Mouse (Mus musculus) forebrain, embryonic 14.5 days (tissue): ENCODE results near the gene Snx9. TPM values are rescaled to one million over a fixed set of nuclear protein-coding genes. Genes with fewer than 3 reads are reported as not detected.

Source experiments
- ATAC-seq: fragments of 200-750 bp; cut with Nextera tagmentation; 2 replicates; pipeline ENCODE4 v1.8.0; 2017; ENCODE audit warnings: mild to moderate bottlenecking, moderate library complexity
- DNase-seq: peaks from one replicate; pipeline ENCODE4 v3.0.0-alpha.2; 2015; ENCODE audit warnings: low spot score
- H3K27ac ChIP-seq: fragments of 300-500 bp; sonication (generic); 2 replicates; pipeline ENCODE4 v1.5.1; 2014; ENCODE audit warnings: low read depth, mild to moderate bottlenecking, control low read depth, low read length, moderate library complexity
- H3K27me3 ChIP-seq: fragments of 300-500 bp; sonication (generic); replicated peaks from 2 replicates; pipeline ENCODE4 v1.6.1; 2014; ENCODE audit warnings: low read length, control low read depth, mixed read lengths; ENCODE audit not compliant: control insufficient read depth, insufficient read depth
- H3K36me3 ChIP-seq: fragments of 300-500 bp; sonication (generic); 2 replicates; pipeline ENCODE4 v1.6.1; 2014; ENCODE audit warnings: low read length, control low read depth; ENCODE audit not compliant: control insufficient read depth, insufficient read depth
- H3K4me1 ChIP-seq: fragments of 300-500 bp; sonication (generic); 2 replicates; pipeline ENCODE4 v1.6.1; 2014; ENCODE audit warnings: antibody characterized with exemption, low read length, control low read depth; ENCODE audit not compliant: control insufficient read depth, insufficient read depth
- H3K4me2 ChIP-seq: fragments of 300-500 bp; sonication (generic); 2 replicates; pipeline ENCODE4 v1.6.1; 2014; ENCODE audit warnings: mild to moderate bottlenecking, control low read depth, low read length
- H3K4me3 ChIP-seq: fragments of 300-500 bp; sonication (generic); 2 replicates; pipeline ENCODE4 v1.5.1; 2014; ENCODE audit warnings: low read depth, low read length, control low read depth
- H3K9ac ChIP-seq: fragments of 300-500 bp; sonication (generic); 2 replicates; pipeline ENCODE4 v1.6.1; 2014; ENCODE audit warnings: mild to moderate bottlenecking, low read length, control low read depth, moderate library complexity
- H3K9me3 ChIP-seq: fragments of 300-500 bp; sonication (generic); replicated peaks from 2 replicates; pipeline ENCODE4 v1.6.1; 2016; ENCODE audit warnings: low read length, control low read depth, mixed read lengths; ENCODE audit not compliant: control insufficient read depth
- WGBS: fragments of 180-500 bp; shearing (Covaris S2); extraction: QIAGEN DNeasy Blood & Tissue Kit; methylation state at CpG from one replicate; pipeline ENCODE4 v1.1.7; 2014; 5-methylcytosine and 5-hydroxymethylcytosine counted together
- polyA plus RNA-seq: library from polyadenylated mRNA; unstranded; fragments of >200 nt; fragmentation: Nextera tagmentation; extraction: Ambion mirVana; gene quantifications from 2 replicates; pipeline ENCODE4 v1.2.1, GENCODE M21; 2014

Gene Snx9
- polyA plus RNA-seq, 1 experiment from 2014 or later: 6.7 TPM

- Histone ChIP-seq H3K27ac (no peak overlapping the region), H3K4me1 (no peaks in the 10 kb centered on the region), H3K9ac (no peak overlapping the region), H3K4me3 (no peak overlapping the region), H3K9me3 (no peaks in the 10 kb centered on the region), H3K4me2 (no peak overlapping the region), H3K36me3 (0 out of 2 replicates have a peak, but pooled peaks cover 4% of the 10 kb centered on the region), H3K27me3 (no peaks in the 10 kb centered on the region)
- 92% methylated on average over 4 of the region's 4 CpGs for WGBS
- DNase-seq (no peak), ATAC-seq (no peak)
Measured at GRCm38 (mm10) chr17:5909681-5910080, 68.6 kb downstream of the Snx9 start.

GRCm38 (mm10) chr17:5911591-5911990 lies 70.5 kb downstream of the Snx9 start:
- 80% methylated on average over 12 of the region's 12 CpGs for WGBS
- Histone ChIP-seq H3K4me1 (no peaks in the 10 kb centered on the region), H3K4me3 (no peak overlapping the region), H3K36me3 (0 out of 2 replicates have a peak, but pooled peaks cover 4% of the 10 kb centered on the region), H3K27ac (no peak overlapping the region), H3K9ac (no peak overlapping the region), H3K27me3 (no peaks in the 10 kb centered on the region), H3K9me3 (no peaks in the 10 kb centered on the region), H3K4me2 (no peak overlapping the region)
- DNase-seq (no peak), ATAC-seq (no peak)

GRCm38 (mm10) chr17:5912797-5913196 lies 71.7 kb downstream of the Snx9 start:
- H3K27me3 ChIP-seq: no peaks in the 10 kb centered on the region
- DNase-seq: no peak
- no peak overlapping the region for H3K9ac ChIP-seq
- H3K4me3 ChIP-seq: no peak overlapping the region
- no peaks in the 10 kb centered on the region for H3K4me1 ChIP-seq
- no peaks in the 10 kb centered on the region for H3K9me3 ChIP-seq
- no peak overlapping the region for H3K27ac ChIP-seq
- WGBS: 97% methylated on average over 4 of the region's 4 CpGs
- no peak overlapping the region for H3K4me2 ChIP-seq
- ATAC-seq: no peak
- H3K36me3 ChIP-seq: 0 out of 2 replicates have a peak, but pooled peaks cover 4% of the 10 kb centered on the region

GRCm38 (mm10) chr17:5914217-5914616 lies 73.1 kb downstream of the Snx9 start:
- no peak overlapping the region for H3K27ac ChIP-seq
- no peak for ATAC-seq

GRCm38 (mm10) chr17:5921954-5922353 lies 80.8 kb downstream of the Snx9 start:
- peaks cover 19% of the 10 kb centered on the region; the same call in 1 of the 2 replicates for H3K36me3 ChIP-seq
- DNase-seq (no peak), ATAC-seq (no peak)
- WGBS: 94% methylated on average over 8 of the region's 8 CpGs
- H3K4me1 ChIP-seq: no peaks in the 10 kb centered on the region
- H3K27ac ChIP-seq: no peak overlapping the region
- no peak overlapping the region for H3K4me3 ChIP-seq
- H3K27me3 ChIP-seq: no peaks in the 10 kb centered on the region
- no peak overlapping the region for H3K9ac ChIP-seq
- H3K9me3 ChIP-seq: no peaks in the 10 kb centered on the region
- H3K4me2 ChIP-seq: no peak overlapping the region

More at GRCm38 (mm10) chr17:5914217-5914616, 73.1 kb downstream of the Snx9 start:
- Histone ChIP-seq H3K9me3 (no peaks in the 10 kb centered on the region), H3K9ac (no peak overlapping the region), H3K4me1 (no peaks in the 10 kb centered on the region), H3K4me2 (no peak overlapping the region), H3K4me3 (no peak overlapping the region), H3K27me3 (no peaks in the 10 kb centered on the region), H3K36me3 (0 out of 2 replicates have a peak, but pooled peaks cover 6% of the 10 kb centered on the region)
- DNase-seq: no peak
- 88% methylated on average over 5 of the region's 5 CpGs for WGBS

GRCm38 (mm10) chr17:5923281-5923680 lies 82.2 kb downstream of the Snx9 start:
- Histone ChIP-seq H3K4me3 (no peak overlapping the region), H3K9me3 (no peaks in the 10 kb centered on the region), H3K36me3 (peaks cover 19% of the 10 kb centered on the region; the same call in 1 of the 2 replicates), H3K4me2 (no peak overlapping the region), H3K4me1 (no peaks in the 10 kb centered on the region), H3K27ac (no peak overlapping the region), H3K27me3 (no peaks in the 10 kb centered on the region), H3K9ac (no peak overlapping the region)
- 64% methylated on average over 9 of the region's 9 CpGs for WGBS
- DNase-seq (peak; percentile 61), ATAC-seq (0 out of 2 replicates have a peak, but pooled peaks have one; percentile 15)

GRCm38 (mm10) chr17:5924238-5924637 lies 83.1 kb downstream of the Snx9 start:
- Histone ChIP-seq H3K9me3 (no peaks in the 10 kb centered on the region), H3K27ac (no peak overlapping the region), H3K4me1 (no peaks in the 10 kb centered on the region), H3K36me3 (peaks cover 13% of the 10 kb centered on the region; the same call in 1 of the 2 replicates), H3K4me2 (no peak overlapping the region), H3K9ac (no peak overlapping the region), H3K4me3 (no peak overlapping the region), H3K27me3 (no peaks in the 10 kb centered on the region)
- ATAC-seq (peak; percentile 48; the same call in 1 of the 2 replicates), DNase-seq (peak; percentile 68)
- 49% methylated on average over 8 of the region's 8 CpGs for WGBS

GRCm38 (mm10) chr17:5926710-5927109 lies 85.6 kb downstream of the Snx9 start:
- H3K4me2 ChIP-seq: no peak overlapping the region
- H3K9ac ChIP-seq: no peak overlapping the region
- no peak overlapping the region for H3K27ac ChIP-seq
- no peak for ATAC-seq
- DNase-seq: no peak
- no peaks in the 10 kb centered on the region for H3K4me1 ChIP-seq
- H3K36me3 ChIP-seq: peaks cover 8% of the 10 kb centered on the region; the same call in 1 of the 2 replicates
- H3K4me3 ChIP-seq: no peak overlapping the region
- WGBS: 86% methylated on average over 7 of the region's 7 CpGs
- H3K9me3 ChIP-seq: no peaks in the 10 kb centered on the region
- no peaks in the 10 kb centered on the region for H3K27me3 ChIP-seq

- Histone ChIP-seq H3K4me3 (no peak overlapping the region), H3K4me1 (no peaks in the 10 kb centered on the region), H3K36me3 (peaks cover 8% of the 10 kb centered on the region; the same call in 1 of the 2 replicates), H3K27ac (no peak overlapping the region), H3K9me3 (no peaks in the 10 kb centered on the region), H3K27me3 (no peaks in the 10 kb centered on the region), H3K4me2 (no peak overlapping the region), H3K9ac (no peak overlapping the region)
- WGBS: 88% methylated on average over 6 of the region's 6 CpGs
- no peak for ATAC-seq
- DNase-seq: no peak
Measured at GRCm38 (mm10) chr17:5929031-5929430, 87.9 kb downstream of the Snx9 start.
